Mouse (Mus musculus) neutrophil, adult 5-6 weeks (primary cell): Measurements from ENCODE around the gene Nuak1. TPM values are rescaled to one million over a fixed set of nuclear protein-coding genes. Genes with fewer than 3 reads are reported as not detected.

Experiments used
- ATAC-seq: fragments of 151-379, 151-347 bp; 2 replicates; pipeline ENCODE4 v1.8.0; 2017; ENCODE audit warnings: mild to moderate bottlenecking, moderate TSS enrichment; ENCODE audit not compliant: insufficient number of reproducible peaks, poor library complexity, low FRiP score, severe bottlenecking; ENCODE audit errors: extremely low read depth
- total RNA-seq: library from RNA; stranded (forward); fragments of 200-1000 nt; gene quantifications from 2 replicates; pipeline ENCODE4 v1.2.3, GENCODE M21; 2017

Nuak1 gene
- total RNA-seq, 1 experiment from 2014 or later = 1.0 TPM

DNA sequence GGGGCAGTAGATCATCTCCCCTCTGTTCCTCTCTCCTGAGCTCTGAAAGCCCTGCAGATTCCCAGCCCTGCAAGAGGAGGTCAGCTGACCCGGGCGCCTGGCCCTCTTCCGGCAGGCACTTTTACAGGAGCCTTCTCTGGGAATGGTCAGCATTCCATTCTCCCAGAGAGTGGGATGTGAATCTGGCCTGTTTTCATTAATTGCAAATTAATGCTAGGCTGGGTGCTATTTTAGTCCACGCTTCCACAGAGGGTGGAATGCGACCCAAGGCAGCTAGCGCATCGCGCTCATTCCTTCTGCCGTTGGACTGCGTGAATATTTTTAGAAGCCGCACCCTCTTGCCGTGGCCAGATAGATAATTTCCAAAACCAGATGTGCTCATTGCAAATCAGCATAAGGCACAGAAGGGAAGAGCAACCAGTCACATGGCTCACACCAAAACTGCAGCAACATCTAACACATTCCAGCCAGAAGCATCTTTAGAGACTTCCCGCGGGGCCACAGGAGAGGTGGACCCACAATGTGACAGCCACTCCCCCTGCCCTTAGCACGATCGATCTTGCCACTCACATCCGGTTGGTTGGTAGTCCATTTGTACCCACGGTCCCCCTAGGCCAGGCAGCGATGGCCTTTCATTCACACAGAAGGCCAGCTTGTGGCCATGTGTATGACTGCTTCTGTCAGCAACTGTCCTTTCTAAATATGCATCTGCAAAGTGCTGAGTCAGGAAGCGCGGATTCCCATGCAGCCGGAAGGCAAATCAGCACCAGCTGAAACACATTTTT is 51.8 kb downstream of the Nuak1 start:
- ATAC-seq = no peak

DNA sequence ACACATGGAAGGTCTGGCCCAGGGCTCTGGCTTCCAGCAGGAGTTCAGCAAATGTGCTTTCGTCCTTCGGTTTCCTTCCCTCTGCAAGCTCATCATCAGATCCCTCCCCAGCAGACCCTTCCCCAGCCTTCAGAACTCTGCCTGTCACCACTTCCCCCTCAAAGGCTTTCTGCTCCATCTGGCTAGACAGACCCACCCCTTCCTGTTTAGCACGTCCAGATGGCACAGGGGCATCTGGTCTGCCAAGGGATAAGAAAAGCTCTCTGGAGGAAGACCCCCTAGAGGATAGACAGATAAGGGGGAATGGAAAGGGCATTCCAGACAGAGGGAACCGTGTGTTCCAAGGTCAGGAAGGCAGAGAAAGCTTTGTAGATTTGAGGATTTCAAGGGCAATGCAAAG is 53.1 kb downstream of the Nuak1 start:
- no peak for ATAC-seq

DNA sequence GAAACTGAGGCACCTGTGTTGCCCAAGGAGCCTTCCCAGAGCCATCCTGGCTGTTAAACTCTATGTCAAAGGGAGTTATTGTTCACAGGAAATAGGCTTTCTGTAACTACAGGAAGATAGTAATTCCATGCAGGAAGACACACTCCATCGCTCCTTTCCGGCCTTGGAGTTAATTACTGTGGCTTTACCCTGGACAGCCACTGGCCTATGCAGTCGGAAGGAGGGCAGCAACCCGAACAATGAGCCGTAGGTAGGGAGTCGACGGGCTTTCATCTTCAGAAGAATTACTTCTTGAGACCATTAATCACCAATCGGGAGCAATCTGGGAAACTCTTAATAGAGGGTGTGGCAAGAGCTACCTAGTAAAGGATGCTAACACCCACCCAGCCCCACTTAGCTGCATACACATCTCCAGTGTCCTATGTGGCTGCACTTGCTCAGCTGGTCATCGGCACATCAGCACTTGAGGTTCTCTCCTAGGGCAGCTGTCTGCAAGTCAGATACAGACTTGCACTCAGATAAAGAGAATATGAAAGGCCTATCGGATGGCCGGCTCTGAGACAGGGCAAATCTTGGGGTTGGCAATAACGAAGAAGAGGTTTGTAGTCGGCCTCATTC is 53.7 kb downstream of the Nuak1 start:
- ATAC-seq = no peak

DNA sequence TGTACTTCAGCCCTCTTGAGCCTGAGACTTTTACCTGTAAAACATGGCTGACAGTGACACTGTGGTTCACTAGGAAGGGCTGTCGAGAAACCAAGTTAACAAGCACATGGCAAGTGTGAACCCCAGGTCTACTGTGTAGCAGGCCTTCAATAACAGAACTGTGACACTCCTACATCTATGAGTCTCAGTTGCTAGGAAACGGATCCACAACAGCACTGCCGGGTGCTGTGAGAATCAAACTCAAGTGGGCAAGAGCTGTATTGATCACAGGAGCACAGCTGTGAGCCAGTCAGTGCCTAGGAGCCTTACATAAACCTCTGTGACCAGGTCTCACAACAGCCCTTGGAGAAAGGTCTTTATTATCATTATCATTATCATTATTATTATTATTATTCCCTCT is 54.2 kb downstream of the Nuak1 start:
- no peak for ATAC-seq

DNA sequence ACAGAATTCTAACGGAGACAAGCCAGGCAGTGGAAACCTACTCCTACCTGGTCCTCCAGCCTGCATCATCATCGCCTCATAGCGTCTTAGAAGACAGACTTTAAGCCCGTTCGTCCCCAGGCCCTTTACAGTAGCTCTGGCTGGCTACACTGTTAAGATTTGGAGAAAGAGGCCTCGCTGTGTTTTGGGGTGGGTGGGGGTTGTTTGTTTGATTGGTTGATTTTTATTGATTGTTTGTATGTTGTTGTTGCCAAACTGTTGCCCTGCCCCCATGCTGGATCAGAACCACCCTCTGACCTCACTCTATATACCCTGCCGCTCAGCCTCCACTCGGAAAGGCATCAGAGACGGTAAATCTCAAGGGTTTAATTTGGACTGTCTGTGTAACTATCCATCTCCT is 55.6 kb downstream of the Nuak1 start:
- no peak for ATAC-seq

DNA sequence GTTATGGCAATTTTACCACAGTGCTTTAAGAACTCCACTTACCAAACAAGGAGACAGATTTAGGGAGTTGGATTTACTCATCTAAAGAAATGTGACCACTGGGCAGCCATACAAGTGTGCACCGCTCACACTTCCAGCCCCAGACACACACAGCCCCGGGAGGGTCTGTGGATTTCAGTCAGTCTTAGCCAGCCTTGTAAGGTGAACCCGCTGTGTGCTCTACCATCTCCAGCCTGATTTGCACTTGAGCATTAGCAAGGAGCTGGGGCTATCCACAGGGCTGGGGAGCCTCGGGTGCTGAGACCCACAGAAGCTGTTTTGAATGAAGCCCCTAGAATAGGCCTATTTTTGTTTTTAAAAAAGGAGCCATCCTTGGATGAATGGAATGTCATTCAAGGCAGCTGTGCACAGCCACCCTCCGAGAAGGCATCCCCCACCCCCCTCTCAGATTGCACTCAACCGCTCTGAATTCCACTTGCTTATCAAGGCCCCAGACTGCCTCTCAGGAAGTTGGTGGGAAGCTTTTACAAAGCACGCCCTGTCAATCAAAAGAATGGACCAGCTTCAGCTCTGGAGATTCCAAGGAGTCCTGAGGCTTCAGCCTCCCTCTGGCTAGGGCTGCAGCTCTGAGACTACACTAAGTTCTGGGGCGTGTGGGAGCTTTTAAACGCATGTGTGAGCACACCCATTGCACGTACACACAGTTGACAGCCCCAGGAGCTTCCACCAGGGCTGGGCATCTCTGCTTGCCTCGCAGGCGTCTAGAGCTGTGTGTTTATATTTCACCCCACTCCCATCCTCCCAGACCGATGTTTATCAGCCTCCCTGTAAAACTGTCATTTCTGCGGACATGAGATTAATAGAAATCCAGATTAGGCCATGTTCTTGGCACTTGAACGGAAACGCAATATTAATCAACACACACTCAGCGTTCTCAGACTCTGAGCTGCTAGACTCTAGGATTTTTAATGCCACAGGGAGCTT is 57.2 kb downstream of the Nuak1 start:
- ATAC-seq = no peak

DNA sequence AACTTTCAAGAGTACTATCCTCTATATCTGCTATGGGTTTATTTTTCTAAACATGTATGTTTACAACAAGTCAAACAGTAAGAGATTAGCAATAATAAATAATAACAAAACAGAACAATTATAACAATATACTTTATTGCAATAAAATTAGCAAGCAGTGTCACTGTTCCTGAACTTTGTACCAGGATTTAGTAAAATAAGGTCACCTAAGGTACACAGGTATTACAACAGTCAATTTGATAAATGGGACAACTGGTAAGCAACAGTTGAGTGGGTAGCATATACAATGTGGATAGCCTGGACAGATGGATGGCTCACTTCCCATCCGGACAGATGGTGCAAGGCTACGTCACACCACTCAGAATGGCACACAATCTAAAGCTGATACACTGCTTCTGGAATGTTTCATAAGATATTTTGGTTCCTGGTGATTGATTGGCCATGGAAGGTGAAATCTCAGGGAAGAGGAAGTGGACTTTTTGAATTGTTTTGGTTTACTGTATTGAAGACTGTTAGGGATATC is 59.1 kb downstream of the Nuak1 start:
- ATAC-seq = no peak

DNA sequence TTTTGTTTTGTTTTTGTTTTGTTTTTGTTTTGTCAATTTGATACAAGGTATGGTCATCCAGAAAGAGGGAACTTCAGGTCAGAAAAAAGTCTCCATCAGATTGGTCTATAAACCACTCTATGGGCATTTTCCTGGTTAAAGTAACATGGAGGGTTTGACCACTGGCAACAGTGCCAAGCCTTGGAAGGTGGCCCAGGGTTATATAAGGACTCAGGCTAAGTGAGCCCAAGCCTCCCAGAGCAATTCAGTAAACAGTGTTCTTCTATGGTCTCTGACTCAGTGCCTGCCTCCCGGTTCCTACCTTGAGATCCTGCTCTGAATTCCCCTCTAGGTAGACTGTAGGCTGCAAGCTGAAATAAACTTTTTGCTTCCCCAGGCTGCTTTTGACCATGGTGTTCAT is 61.0 kb downstream of the Nuak1 start:
- ATAC-seq = no peak

DNA sequence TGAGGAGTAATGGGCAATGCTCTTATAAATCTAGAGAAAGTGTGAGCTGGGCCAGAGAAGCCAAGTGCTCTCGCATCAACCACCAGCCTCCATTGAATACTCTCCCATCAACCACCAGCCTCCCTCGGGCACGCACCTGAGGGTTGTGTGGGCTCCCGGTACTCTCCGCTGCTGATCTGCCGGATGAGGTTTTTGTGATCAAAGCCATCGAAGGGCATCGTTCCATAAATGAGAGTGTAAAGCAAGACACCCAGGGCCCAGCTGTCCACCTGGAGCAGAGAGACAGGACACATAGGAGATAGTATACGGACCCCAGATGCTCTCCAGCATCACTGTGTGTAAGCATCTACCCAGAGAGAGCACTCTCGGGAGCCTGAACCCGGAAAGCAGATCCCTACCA is 62.4 kb downstream of the Nuak1 start:
- ATAC-seq = no peak

DNA sequence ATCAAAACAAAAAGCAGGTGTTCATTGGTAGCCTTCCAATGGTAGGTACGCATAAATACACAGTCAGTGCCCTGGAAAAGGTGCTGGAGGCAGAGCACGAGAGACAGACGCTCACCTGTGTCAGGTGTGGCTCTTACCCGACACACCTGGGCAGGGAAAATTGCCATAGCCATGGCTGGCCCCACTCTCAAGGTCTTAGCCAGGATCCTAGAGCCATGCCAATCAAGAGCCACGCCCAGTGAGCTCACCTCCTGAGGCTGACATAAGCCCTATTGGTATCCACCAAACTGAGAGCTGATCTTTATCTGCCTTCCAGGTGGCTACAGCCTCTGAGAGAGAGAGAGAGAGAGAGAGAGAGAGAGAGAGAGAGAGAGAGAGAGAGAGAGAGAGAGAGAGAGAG is 64.1 kb downstream of the Nuak1 start:
- no peak for ATAC-seq

DNA sequence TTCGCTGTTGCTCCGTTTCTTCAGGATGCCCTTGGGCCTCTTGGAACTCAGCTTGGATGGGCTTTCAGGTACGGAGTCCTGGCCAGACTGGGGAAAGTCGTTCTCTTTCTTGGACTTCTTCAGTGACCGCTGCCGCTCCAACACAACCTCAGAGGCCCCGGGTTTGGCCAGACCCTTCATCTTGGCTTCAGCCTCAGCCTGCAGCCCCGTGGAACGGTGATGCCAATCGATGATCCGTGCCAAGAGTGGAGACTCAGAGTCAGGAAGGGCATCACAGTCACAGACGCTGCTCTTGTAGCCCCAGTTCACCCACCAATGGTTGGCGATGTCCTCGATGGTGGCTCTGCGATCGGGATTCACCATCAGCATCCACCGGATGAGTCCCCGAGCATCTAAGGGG is 65.4 kb downstream of the Nuak1 start:
- ATAC-seq = no peak

DNA sequence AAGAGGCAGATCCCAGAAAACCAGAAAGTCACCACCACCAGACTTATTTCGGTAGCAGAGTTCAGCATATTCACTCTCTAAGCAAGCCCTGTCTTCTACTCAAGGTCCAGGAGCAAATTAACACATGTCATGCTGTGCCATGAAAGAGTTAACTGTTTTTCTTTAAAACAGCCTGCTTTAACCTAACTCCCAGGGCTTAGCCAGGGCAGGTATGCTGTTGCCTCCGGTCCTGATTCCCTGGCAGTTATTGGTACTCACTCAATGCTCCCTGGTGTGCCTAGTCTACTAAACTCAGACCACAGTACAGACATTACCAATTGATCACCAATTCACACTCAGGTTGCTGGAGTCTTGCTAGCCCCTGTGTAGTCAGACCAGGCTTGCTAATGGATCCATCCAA is 66.9 kb downstream of the Nuak1 start:
- no peak for ATAC-seq

DNA sequence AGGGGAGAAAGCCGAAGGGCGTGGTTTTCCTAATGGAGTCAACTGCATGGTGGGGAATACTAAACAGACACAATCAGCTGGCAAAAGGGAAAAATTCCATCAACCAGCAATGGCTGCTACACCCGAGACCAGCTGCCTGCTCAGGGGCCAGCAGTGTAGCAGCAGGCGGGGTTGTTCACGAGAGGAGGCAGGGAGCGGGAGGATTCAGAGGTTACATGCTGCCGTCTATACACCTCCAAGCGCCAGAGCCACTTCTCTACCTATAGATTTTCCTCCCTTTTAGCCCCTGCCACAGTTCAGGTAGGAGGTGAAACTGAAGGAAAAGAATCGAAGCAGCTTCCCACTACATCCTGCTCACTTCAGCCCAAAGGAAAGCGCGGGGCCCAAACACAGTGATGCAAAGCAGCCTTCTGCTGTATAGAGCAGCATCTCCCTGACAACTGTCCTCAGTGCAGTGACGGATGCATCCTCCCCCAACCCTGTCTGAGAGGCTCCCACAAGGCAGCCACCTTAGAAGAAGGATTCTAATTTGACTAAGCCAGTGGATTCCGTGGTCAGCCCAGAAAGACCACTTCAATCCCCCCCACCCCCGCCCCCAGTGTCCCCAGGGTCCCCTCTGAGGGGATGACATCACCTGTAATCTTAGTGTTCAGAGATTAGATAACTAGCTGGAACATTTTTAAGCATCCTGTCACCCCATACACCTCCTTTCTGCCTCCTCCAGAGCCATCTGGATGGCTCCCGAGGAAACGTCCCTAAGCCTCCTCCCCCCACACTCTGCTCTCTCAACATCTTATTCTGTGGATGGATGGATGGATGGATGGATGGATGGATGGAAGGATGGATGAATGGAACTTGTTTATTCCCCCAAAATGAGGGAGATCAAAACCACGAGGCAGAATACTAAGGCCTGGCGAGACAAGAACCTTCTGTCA is 68.0 kb downstream of the Nuak1 start:
- ATAC-seq = no peak

DNA sequence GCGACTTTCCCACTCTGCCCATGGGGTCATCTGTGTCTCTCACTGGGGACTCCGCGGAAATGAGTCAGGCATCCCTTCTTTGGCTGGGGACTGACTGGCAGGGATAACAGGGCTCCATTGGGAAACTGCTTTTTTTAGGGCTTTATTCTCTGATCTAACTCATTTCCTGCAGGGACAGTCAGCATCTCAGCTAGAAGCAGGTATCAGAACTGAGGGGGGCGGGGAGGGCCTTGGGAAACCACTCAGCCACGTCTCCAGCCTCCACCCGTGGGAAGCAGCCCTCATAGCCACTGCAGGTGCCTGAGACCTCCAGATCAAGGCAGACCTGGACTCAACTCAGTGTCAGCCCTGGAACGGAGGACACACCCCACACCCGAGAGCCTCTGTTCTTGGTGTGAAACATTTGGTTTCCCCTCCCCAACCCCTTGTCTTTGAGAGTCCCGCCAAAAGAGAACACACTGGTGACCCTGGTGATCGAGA is 68.7 kb downstream of the Nuak1 start:
- no peak for ATAC-seq

DNA sequence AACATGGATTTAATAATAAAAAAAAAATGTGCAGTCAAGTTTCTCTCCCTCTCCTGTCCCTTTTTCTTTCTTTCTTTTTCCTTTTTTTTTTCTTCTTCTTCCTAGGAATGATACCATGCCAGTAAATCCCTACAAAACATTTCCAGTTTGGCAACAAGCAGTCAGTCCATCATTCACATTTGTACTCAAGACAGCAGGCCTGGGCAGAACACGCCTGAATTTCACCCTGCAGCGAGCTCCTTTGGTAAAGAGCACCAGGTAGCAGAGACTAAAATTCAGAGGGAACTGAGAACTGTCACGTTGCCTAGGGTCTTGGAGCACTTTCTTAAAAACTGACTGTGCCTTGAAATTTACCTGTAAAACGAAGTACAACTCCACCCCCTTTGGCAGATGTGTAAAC is 69.2 kb downstream of the Nuak1 start:
- ATAC-seq = no peak

DNA sequence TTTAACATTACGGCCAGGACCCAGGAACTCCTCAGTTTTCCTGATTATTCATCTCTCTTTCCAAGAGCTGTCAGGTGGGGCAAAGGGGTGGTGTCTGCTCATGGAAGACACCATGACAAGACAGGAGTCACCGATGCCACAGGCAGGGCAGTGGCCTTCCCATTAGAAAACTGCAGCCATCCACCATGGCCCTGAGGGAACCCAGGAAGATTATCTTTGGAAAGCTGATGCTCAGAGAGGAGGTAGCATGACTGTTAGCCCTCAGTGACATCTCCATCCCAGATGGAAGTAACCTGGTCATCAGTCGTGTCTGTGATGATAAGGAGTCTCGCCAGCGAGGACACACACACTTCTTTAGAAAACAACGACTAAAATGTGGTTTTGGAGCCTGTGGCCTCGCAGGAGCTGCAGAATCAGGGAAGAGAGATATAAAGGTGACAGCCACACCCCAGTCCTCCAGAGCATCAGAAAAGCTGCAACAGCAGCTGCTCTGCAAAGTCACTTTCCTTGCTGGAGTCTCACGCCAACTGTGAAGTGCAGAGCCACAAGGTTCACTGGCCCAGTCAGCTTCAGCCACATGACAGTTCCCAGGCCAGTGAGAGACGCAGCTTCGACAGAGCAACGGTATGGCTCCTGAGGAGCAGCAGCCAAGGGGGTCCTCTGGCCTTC is 70.6 kb downstream of the Nuak1 start:
- ATAC-seq = no peak

DNA sequence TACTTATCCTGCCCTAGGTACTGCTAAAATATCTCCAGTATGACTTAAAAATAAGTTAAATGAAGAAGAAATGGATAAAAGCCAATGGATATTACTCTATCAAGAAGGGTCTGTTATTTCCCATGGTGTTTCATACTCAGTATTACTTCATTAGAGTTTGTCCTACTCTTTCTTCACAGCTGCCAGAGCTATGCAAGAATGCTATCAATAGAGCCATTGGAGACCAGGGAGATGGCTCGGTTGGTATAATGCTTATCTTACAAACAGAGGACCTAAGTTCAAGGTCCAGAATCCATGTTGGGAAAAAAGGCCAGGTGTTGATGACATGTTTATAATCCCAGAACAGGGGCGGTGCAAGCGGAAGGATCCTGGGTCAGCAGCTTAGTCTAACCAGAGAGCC is 72.2 kb downstream of the Nuak1 start:
- no peak for ATAC-seq
